Mouse (Mus musculus) myocyte (in vitro differentiated cells): ENCODE measurements at regions not wholly inside any gene's neighbourhood (a gene's known extent, or its start where the extent isn't known, plus 50 kb on each side); places are given as distances from the start of the nearest gene placed in this dataset.

Source experiments
- CEBPB ChIP-seq: IDR thresholded peaks from 2 replicates; pipeline ENCODE4 v1.6.1; 2011; ENCODE audit warnings: mild to moderate bottlenecking, moderate library complexity; ENCODE audit not compliant: poor library complexity, insufficient read depth, severe bottlenecking
- MAX ChIP-seq: IDR thresholded peaks from one replicate; pipeline ENCODE4 v1.6.1; 2011; ENCODE audit warnings: low read depth, mild to moderate bottlenecking, control low read depth
- MYOD1 ChIP-seq, 3 experiments: IDR thresholded peaks; one replicate each; pipeline ENCODE4 v1.6.1; 2011; ENCODE audit warnings: control low read depth in 2 of 3, low read depth in 2 of 3, mild to moderate bottlenecking in 2 of 3, moderate library complexity in 1 of 3; ENCODE audit not compliant: insufficient read length in 2 of 3, control insufficient read depth in 1 of 3
- MYOG ChIP-seq, 3 experiments: IDR thresholded peaks; one replicate each; pipeline ENCODE4 v1.6.1; 2011; ENCODE audit warnings: control low read depth in 2 of 3, low read depth in 2 of 3, mild to moderate bottlenecking in 2 of 3; ENCODE audit not compliant: insufficient read length in 2 of 3, control insufficient read depth in 1 of 3, insufficient read depth in 1 of 3
- POLR2A ChIP-seq: IDR thresholded peaks from one replicate; pipeline ENCODE4 v1.6.1; 2011; ENCODE audit warnings: low read depth, mild to moderate bottlenecking, control low read depth, moderate library complexity; ENCODE audit not compliant: insufficient read length
- POLR2AphosphoS2 ChIP-seq: IDR thresholded peaks from one replicate; pipeline ENCODE4 v1.6.1; 2011; ENCODE audit warnings: low read depth, control low read depth; ENCODE audit not compliant: insufficient read length
- TCF12 ChIP-seq: IDR thresholded peaks from one replicate; pipeline ENCODE4 v1.6.1; 2011; ENCODE audit warnings: mild to moderate bottlenecking, control low read depth; ENCODE audit not compliant: poor library complexity, insufficient read depth, severe bottlenecking
- TCF3 ChIP-seq: IDR thresholded peaks from one replicate; pipeline ENCODE4 v1.6.1; 2011; ENCODE audit warnings: low read depth, control low read depth; ENCODE audit not compliant: insufficient read length
- USF1 ChIP-seq: IDR thresholded peaks from one replicate; pipeline ENCODE4 v1.6.1; 2011; ENCODE audit warnings: low read depth, mild to moderate bottlenecking, control low read depth, moderate library complexity

GRCm38 (mm10) chr3:104274718-104275302 lies 54.6 kb upstream of the Magi3 start:
- TF ChIP-seq TCF12 (no peak), POLR2A (no peak), TCF3 (no peak), USF1 (no peak), MYOD1 (IDR thresholded peaks at IDR 0.05; ENCODE audit: control insufficient read depth in 1 of 3, insufficient read length in 2 of 3, low read depth in 2 of 3) (no peak), MAX (no peak), CEBPB (no peak), MYOG (IDR thresholded peaks at IDR 0.05; ENCODE audit: control insufficient read depth in 1 of 3, insufficient read depth in 1 of 3, insufficient read length in 2 of 3, low read depth in 2 of 3) (no peak), POLR2AphosphoS2 (no peak)
